Mouse (Mus musculus): Measurements from ENCODE around the gene Rxra. TPM values are rescaled to one million over a fixed set of nuclear protein-coding genes. Genes with fewer than 3 reads are reported as not detected.

The Rxra gene
- polyA plus RNA-seq, 1 experiment from 2014 or later = 12.4 TPM

DNA sequence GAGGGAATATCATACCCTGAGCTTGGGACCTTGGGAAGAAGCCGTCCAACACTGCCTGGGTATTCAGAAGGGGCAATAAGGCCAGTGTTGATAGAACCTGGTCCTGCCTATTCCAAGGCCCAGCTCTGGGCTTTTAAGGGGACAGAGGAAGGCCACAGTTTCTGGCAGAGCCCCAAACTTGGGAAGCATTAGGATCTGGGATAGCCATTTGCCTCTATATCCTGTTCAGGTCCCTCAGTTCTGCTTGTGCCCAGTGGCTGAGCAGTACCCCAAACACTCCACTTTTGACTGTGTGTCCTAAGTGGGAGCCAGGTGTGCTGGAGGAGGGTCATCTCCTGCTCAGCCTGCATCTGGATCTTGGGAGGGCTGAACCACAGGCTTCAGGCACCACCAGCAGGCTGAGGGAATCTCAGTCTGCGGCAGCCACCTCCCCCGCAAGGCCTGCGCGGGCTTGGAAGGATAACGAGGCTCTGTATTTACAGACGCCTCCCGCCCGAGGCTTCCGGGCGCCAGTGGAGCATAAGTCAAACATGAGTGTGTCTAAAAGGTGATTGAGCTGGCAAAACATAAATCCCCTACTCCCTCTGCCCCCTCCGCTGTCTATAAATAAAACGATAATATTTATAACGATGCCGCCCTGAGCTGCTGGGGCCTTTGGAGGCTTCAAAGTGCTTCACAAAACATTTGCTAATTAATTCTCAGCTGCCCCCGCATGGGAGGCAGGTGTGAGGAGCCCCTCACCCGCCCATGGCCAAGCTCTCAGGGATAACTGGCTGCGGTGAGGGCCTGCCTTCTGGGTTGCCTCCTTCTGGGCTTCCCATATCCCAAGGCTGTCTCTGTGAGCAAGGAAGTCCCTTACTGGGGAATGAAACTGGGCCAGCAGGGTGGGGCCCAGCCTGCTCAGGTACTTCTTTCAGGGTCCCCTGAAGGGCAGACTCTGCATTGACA lies 69.7 kb downstream of the Rxra start:
- ATAC-seq (ENCODE audit: insufficient read depth, low FRiP score, low read depth) = peak; percentile 9; the same call in 1 of the 2 replicates
- no peak overlapping the region for H3K4me2 ChIP-seq
- H3K9ac ChIP-seq = no peak overlapping the region
- peaks cover 63% of the 10 kb centered on the region for H3K4me1 ChIP-seq
- no peak overlapping the region for H3K4me3 ChIP-seq (replicated peaks)
- H3K27me3 ChIP-seq (replicated peaks) = no peaks in the 10 kb centered on the region
- WGBS = 19% methylated on average over 18 of the region's 18 CpGs
- peak overlapping the region; percentile 85 for H3K27ac ChIP-seq
- peaks cover 31% of the 10 kb centered on the region for H3K36me3 ChIP-seq
- H3K9me3 ChIP-seq = no peaks in the 10 kb centered on the region

DNA sequence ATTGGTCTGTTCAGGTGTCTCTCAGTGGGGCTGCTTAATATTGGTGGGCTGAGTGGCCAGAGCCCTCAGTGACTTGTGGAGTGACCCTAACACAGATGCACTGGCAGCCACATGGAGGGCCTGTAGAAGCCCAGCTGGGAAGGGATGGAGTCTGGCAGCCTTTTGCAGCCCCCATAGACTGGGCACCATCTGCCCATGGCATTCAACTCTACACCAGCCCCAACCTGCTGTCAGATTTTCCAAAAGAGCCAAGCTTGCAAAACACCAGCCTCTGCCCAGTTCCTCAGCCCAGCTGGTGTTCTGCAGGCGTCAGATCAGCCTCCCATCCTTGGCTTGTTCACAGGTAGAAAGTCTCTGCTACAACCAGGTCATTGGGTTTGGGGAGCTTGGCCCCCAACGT lies 70.6 kb downstream of the Rxra start:
- Histone ChIP-seq H3K27ac (peak overlapping the region; percentile 85), H3K9ac (no peak overlapping the region), H3K36me3 (peaks cover 25% of the 10 kb centered on the region), H3K4me1 (peaks cover 69% of the 10 kb centered on the region), H3K4me2 (no peak overlapping the region), H3K4me3 (replicated peaks) (no peak overlapping the region), H3K9me3 (no peaks in the 10 kb centered on the region), H3K27me3 (replicated peaks) (no peaks in the 10 kb centered on the region)
- ATAC-seq (ENCODE audit: insufficient read depth, low FRiP score, low read depth) = no peak
- WGBS = 60% methylated on average over 2 of the region's 2 CpGs

DNA sequence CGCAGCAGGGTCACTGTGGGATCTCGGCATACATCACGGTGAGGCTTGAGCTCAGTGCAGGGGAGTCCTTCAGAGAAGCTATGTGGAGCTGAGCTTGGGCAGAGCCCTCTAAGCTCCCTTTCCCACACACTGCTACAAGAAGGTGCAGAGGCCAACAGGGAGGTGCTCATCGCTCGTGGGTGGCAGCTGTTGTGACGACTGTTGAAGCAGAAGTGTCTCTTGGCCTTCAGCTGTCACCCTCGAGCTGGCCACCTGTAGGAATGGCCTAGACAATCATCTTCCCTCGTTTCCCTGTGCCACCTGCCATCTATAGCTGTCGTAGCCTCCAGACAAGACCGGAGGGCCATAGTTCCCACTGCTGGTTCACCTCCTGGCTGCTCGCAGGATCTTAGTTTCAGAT lies 72.7 kb downstream of the Rxra start:
- Histone ChIP-seq H3K27me3 (replicated peaks) (no peaks in the 10 kb centered on the region), H3K9ac (no peak overlapping the region), H3K4me3 (replicated peaks) (no peak overlapping the region), H3K36me3 (peaks cover 26% of the 10 kb centered on the region), H3K27ac (no peak overlapping the region), H3K9me3 (no peaks in the 10 kb centered on the region), H3K4me1 (peaks cover 62% of the 10 kb centered on the region), H3K4me2 (no peak overlapping the region)
- WGBS = 88% methylated on average over 11 of the region's 11 CpGs
- no peak for ATAC-seq (ENCODE audit: insufficient read depth, low FRiP score, low read depth)

DNA sequence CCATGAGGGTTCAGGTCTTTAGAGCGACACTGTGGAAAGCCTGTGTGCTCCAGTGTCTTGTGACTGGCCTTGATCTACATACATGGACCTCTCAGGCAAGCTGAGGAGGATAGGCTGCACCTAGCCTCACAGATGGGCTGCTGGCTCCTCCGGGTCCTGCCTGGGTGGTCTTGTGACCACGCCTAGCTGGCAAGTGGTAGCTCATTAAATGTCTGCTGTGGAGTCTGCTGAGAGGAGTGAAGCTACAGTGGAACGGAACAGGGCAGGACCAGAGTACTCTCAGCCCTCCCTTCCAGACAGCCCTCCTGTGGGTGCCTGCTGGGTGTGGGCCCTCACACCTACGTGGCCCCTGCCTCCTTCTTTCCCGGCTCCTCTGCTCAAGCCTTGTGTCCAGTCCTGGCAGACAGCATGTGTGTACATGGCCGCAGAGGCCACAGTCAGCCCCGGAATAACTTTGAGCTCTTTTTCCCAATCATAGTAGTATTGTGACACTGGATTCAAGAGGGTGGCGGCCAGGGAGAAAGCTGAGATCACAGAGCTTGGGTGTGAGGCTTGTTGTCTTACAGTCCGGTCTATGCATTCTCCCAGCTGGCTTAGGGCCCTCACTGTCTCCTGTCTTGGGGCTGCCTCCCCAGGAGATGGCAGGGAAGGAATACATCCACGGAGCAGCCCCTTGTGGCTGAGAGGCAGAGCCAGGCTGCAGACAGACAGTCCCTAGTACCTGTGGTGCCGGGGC lies 74.3 kb downstream of the Rxra start:
- H3K4me1 ChIP-seq = peaks cover 46% of the 10 kb centered on the region
- no peaks in the 10 kb centered on the region for H3K27me3 ChIP-seq (replicated peaks)
- no peak overlapping the region for H3K4me2 ChIP-seq
- 46% methylated on average over 12 of the region's 12 CpGs for WGBS
- no peaks in the 10 kb centered on the region for H3K9me3 ChIP-seq
- peak overlapping the region; percentile 61; the same call in 1 of the 2 replicates for H3K27ac ChIP-seq
- no peak overlapping the region for H3K9ac ChIP-seq
- no peak overlapping the region for H3K4me3 ChIP-seq (replicated peaks)
- peaks cover 41% of the 10 kb centered on the region for H3K36me3 ChIP-seq
- ATAC-seq (ENCODE audit: insufficient read depth, low FRiP score, low read depth) = no peak; the same call in 1 of the 2 replicates

DNA sequence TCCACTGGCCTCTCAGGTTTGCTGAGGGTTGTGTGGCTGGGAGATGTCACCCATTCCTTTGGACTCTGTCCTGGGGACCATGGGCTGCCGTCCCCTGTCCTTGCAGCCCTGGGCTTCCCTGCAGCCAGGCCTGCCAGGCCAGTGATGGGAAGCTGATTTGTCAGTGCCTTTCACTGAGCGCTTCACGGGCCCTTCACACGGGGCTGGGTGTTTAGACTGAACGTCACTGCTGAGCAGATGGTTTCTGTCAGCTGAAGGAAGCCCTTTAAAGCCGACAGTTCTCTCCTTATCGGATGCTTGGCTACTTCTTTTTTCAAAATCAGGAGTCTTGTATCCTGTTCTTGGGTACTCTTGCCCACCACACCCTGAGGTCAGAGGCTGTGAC lies 74.9 kb downstream of the Rxra start:
- H3K36me3 ChIP-seq = peaks cover 45% of the 10 kb centered on the region
- peaks cover 40% of the 10 kb centered on the region for H3K4me1 ChIP-seq
- no peak overlapping the region for H3K4me3 ChIP-seq (replicated peaks)
- H3K4me2 ChIP-seq = no peak overlapping the region
- no peaks in the 10 kb centered on the region for H3K27me3 ChIP-seq (replicated peaks)
- no peaks in the 10 kb centered on the region for H3K9me3 ChIP-seq
- ATAC-seq (ENCODE audit: insufficient read depth, low FRiP score, low read depth) = no peak; the same call in 1 of the 2 replicates
- 33% methylated on average over 7 of the region's 7 CpGs for WGBS
- H3K27ac ChIP-seq = peak overlapping the region; percentile 61; the same call in 1 of the 2 replicates
- H3K9ac ChIP-seq = no peak overlapping the region

DNA sequence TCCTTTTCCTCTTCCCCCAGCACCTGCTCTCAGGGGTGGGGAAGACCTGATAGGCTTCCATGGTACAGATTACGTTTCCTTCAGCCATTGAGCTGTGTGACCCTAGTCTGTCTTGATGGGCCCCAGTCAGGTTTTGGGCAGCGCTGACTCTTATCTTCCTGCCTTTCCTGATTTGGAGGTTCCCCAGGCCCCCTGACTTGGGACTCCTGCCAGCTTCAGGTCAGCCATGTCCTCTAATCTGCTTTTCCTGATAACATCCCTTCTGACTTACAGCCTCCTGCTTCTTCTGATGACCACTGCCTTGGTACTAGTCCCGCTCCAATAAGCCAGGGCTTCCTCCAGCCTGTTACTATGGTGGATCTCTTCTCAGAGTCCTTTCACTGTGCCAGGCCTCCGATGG lies 75.6 kb downstream of the Rxra start:
- WGBS = 78% methylated on average over 4 of the region's 4 CpGs
- Histone ChIP-seq H3K36me3 (peaks cover 50% of the 10 kb centered on the region), H3K27ac (no peak overlapping the region), H3K27me3 (replicated peaks) (no peaks in the 10 kb centered on the region), H3K9me3 (no peaks in the 10 kb centered on the region), H3K9ac (no peak overlapping the region), H3K4me1 (peaks cover 34% of the 10 kb centered on the region), H3K4me2 (no peak overlapping the region), H3K4me3 (replicated peaks) (no peak overlapping the region)
- ATAC-seq (ENCODE audit: insufficient read depth, low FRiP score, low read depth) = no peak

DNA sequence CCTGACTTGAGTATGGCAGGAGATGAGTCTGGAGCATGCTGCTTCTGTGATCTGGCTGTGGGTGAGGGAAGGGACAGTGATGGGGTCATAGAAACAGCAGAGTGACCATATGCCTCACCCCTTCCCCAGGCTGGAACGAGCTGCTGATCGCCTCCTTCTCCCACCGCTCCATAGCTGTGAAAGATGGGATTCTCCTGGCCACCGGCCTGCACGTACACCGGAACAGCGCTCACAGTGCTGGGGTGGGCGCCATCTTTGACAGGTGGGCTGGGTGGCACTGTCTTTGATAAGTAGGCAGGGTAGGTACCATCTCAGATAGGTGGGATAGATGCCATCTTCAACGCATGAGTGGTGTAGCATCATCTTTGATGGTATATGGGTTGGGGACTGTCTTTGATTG lies 77.9 kb downstream of the Rxra start:
- Histone ChIP-seq H3K4me3 (replicated peaks) (no peak overlapping the region), H3K9me3 (no peaks in the 10 kb centered on the region), H3K27me3 (replicated peaks) (no peaks in the 10 kb centered on the region), H3K9ac (no peak overlapping the region), H3K36me3 (peaks cover 42% of the 10 kb centered on the region), H3K4me2 (no peak overlapping the region), H3K4me1 (peaks cover 46% of the 10 kb centered on the region), H3K27ac (no peak overlapping the region)
- ATAC-seq (ENCODE audit: insufficient read depth, low FRiP score, low read depth) = no peak
- 96% methylated on average over 9 of the region's 9 CpGs for WGBS

DNA sequence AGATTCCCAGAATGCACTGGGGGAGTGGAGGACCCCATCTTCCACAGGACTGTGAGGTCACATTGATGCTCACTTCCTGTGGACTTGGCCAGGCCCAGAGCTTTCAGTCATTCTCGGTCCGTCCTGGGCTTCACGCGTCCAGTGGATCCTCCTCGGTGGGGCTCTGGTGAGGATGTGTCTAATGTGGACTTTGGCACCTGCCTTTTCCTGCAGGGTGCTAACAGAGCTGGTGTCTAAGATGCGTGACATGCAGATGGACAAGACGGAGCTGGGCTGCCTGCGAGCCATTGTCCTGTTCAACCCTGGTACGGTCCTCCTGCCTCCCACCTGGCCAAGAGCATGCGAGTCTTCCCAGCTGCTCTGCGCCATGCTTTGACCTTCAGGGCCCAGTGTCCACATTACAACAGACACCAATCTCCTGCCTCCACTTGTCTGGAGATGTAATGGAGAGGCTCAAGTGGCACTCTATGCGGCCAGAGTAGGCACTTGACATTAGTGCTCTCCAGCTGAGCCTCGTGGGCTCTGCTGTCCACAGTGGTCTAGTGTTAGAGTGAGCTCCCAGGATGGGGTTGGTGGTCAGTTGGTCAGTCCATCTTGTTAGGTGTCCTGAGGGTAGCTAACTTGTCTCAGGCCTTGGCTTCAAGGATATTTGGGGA lies 79.9 kb downstream of the Rxra start:
- ATAC-seq (ENCODE audit: insufficient read depth, low FRiP score, low read depth) = no peak
- 89% methylated on average over 13 of the region's 13 CpGs for WGBS
- no peaks in the 10 kb centered on the region for H3K9me3 ChIP-seq
- peaks cover 49% of the 10 kb centered on the region for H3K36me3 ChIP-seq
- H3K4me3 ChIP-seq (replicated peaks) = no peak overlapping the region
- no peak overlapping the region for H3K27ac ChIP-seq
- H3K27me3 ChIP-seq (replicated peaks) = no peaks in the 10 kb centered on the region
- peaks cover 42% of the 10 kb centered on the region for H3K4me1 ChIP-seq
- H3K9ac ChIP-seq = no peak overlapping the region
- no peak overlapping the region for H3K4me2 ChIP-seq

DNA sequence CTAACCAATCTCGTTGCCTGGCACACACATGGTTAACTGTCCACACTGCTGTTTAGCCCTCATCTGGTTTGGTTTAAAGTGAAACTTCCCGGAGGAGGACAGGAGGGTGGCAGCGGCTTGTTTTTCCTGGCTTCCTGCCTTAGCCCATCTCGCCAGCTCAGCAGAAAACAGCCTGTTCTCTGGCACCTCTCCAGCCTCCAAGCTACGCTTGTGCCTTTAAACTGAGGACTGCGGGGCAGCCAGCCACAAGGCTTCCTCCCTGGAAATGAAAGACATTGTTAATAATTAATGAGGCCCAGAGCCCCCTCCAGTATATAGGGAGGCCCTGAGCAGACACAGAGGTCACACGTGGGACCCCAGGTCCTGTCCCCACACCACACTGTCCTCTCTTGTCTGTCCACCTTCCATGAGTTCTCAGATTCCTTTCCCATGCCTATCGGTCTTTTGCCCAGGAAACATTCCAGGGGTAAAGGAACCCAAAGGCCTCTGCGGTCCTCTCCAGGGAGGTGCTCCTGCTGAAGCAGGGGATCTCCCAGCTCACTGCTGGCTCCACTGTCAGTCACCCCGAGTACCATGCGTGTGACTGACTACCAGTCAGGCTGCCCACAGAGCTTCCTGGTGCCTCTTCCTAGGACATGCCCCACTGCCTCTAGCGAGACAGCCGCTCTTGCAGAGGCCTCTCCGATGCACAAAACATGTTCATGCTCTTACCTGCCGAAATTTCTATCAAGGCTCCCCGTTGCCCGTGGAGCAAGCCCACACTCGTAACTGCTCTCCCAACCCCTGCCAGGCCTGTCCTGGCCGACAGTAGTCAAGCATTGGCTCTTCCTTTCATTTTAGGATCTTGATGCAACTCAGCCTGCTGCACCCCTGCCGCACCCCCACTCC lies 82.4 kb downstream of the Rxra start:
- peak; percentile 77 for ATAC-seq (ENCODE audit: insufficient read depth, low FRiP score, low read depth)
- Histone ChIP-seq H3K27ac (peak overlapping the region; percentile 95), H3K36me3 (peaks cover 44% of the 10 kb centered on the region), H3K4me3 (replicated peaks) (no peak overlapping the region; the same call in 1 of the 2 replicates), H3K9ac (no peak overlapping the region), H3K4me2 (peak overlapping the region; percentile 34), H3K9me3 (no peaks in the 10 kb centered on the region), H3K4me1 (peaks cover 41% of the 10 kb centered on the region), H3K27me3 (replicated peaks) (no peaks in the 10 kb centered on the region)
- WGBS = 35% methylated on average over 20 of the region's 20 CpGs

DNA sequence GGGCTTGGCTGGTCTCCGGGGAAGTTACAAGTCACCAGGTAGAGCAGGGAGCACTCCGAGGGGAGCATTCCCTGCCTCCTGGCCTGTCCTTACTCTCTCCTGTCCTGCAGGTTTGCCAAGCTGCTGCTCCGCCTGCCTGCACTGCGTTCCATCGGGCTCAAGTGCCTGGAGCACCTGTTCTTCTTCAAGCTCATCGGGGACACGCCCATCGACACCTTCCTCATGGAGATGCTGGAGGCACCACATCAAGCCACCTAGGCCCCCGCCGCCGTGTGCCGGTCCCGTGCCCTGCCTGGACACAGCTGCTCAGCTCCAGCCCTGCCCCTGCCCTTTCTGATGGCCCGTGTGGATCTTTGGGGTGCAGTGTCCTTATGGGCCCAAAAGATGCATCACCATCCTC lies 83.2 kb downstream of the Rxra start:
- Histone ChIP-seq H3K36me3 (peaks cover 37% of the 10 kb centered on the region), H3K27ac (peak overlapping the region; percentile 95), H3K9me3 (no peaks in the 10 kb centered on the region), H3K9ac (no peak overlapping the region), H3K4me3 (replicated peaks) (no peak overlapping the region), H3K27me3 (replicated peaks) (no peaks in the 10 kb centered on the region), H3K4me1 (peaks cover 45% of the 10 kb centered on the region), H3K4me2 (no peak overlapping the region)
- 77% methylated on average over 14 of the region's 14 CpGs for WGBS
- no peak for ATAC-seq (ENCODE audit: insufficient read depth, low FRiP score, low read depth)
